Mouse (Mus musculus): ENCODE measurements around the gene Mesd.
"Not testable (repeated sequence)": the region's sequence is repeated elsewhere in the genome, so short reads cannot be mapped to it uniquely, and the experiment has no call there.

Gene Mesd

DNA sequence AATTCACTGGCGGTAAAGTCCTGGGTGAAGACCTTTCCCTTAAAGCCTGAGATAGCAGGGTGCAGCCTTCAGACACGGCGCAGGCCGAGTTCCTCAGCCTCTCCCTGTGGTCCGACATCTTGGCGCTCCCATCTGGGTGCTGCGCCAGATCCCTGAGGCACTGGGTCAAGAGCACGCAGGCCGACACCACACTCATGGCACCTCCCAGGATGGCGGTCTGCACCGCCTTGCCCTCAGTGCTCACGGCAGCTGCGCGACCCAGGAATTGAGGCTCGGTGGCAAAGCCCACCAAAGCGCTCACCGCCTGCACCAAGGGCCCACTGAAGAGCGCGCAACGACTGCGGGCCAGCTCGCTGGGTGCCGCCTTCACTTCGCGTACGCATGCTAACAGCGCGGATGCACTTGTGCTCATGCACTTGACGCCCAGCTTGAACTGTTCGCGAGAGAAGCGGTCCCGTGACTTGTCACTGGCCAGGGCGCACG is 2.1 kb upstream of the Mesd start:
- peak; percentile 15 for DNase-seq

DNA sequence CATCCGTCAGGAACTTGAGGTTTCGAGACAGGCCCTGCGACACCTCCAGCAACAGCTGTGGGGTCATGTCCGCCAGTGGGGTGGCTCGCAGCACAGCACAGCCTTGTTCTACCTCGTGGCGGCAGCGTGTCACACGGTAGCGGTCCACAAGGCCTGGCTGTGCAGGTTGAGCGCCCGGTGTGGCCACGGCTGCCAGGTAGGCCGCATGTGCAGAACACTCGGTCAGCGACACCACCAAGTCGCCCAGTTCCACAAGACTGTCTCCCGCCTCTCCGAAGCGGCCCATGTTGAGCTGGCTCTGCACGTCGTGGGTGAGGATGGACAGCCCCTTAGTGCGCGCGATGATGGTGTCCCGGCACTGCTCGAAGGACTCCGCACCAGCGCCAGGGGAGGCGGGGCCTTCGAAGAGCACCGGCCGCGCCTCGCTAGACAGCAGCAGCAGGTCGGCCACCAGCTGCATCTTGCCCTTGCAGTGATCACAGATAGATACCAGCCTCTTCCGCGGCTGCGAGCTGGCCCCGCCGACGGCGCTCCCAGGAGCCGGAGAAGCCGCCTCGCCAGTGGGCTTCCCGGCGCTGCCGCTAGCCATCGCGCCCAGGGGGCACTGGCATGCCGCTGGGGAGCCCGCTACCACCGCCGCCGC is 1.5 kb upstream of the Mesd start:
- peak; percentile 63 for DNase-seq

DNA sequence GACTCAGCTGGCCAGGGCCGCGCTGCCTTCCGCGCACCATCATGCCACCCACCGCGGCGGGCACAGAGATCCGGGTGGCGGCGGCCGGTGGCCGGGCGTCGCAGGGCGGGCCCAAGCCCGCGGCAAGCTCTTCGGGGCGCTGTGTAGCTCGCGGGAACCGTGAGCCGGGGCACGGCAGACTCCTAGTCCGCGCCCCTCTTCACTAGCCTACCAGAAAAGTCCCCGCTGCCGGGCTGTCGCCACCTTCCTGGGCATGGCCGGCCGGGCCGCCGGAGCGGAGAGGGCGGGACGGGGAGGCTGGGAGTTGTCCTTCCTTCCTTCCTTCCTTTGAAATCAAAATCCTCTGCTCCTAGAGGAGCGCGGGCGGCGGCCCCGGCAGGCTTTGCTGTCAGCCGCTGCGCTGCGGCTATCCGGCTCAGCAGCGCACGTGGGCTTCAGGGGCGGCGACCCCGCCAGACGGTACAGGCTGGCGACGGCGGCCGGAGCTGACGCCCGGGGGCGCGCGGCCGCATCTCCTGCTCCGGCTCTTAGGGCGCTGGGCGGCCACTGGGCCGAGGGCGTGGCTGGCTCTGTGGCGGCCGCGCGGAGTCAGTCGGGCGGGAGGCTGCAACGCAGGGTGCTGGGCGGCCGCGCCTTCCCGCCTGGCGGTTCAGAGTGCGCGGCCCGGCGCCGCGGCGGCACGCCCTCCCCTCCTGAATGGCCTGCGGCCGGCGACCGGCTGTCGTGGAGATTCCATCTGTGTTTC is 818 bp upstream of the Mesd start:
- peak; percentile 80 for DNase-seq

DNA sequence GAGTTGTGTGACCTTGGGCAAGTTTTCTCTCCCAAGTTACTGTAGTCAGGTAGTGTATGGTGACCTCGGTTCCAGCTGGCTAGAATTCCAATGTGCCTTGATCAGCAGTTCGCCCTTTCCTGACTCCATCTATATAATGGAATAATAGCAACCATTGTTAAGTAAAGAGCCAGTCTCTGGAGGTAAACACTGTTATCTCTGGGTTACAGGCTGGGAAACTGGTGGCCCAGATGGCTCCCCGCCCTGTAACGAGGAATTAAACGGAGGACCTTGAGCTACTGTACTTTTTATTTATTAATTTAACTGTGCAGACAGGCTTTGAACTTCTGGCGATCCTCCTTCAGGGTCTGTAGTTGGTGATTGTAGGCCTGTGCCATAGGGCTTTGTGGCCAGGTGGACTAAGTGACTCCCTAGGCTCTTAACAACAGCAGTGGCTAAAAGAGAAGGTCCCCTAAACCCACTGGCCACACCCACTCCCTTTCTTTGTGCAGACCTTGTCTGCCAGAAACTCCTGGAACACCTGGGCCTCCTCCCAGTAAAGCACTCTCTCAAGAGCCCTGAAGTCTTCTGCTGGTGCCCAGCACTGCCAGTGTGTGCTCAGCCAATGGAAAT is 761 bp downstream of the Mesd start:
- DNase-seq, result peak; percentile 13

DNA sequence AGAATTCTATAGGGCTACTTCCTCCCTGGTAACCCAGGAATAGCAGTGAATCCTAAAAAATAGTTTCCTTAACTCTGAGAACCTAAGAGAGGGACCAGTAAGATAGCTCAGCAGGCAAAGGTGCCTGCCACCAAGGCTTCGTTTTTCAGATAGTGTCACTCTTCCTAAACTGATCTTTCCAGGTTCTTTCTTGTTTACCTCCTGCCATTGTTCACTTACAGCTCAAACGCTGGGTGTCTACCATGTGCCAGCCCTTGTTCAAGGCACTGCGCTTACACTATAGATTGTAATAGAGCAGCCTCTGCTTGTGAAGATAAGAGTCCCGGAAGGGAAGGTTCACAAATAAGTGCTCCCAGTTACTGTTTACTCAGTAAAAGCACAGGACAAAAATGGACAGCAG is 1.6 kb downstream of the Mesd start:
- peak; percentile 13 for DNase-seq

DNA sequence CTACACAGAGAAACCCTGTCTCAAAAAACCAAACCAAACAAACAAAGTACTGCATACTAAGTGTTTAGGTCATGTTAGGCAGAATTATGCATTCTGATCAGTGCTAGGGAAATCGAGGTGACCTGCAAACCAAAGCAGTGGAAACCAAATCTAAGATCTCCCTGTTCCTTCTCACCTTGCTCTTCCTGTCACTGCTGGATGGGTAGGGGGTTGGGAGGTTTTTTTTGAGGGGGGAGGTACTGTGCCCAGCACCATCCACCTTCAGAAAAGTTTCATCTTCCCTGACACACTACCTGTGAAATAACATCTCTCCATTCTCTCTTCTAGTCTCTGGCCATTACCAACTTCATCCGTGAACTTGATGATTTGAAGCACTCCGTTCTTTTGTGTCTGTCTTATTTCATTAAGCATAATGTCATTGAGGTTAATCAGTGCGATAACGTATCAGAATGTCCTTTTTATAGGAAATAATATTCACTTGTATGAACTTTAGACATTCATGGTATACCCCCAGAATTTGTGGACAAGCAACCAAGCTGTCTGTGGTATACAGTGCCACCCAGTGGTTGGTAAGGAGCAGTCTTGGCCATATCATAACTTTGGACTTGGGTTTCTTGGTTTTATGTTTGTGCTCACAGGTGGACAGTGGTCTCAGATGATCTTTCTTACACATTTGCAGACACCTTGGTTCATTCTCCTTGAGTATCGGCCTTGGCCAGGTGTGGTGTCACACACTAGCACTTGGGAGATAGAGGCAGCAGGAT is 2.3 kb downstream of the Mesd start:
- peak; percentile 20 for DNase-seq

DNA sequence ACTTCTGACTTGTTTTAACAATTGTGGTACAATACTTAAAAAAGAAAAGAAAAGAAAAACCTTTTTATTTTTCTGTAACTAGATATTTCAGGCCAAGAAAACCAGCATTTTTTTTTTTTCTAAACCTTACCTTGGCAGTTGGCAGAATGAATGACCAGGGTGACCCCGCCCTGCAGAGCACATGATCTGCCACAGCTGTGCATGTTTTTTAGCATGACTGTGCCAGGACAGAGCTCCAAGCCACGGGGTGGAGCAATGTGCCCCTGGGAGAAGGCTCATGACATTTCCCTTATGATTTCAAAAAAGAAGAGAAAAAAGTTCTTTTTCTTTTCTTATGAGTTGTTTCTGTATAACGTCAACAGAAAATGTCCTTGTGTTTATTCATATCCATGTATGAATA is 5.1 kb downstream of the Mesd start:
- peak; percentile 24 for DNase-seq

DNA sequence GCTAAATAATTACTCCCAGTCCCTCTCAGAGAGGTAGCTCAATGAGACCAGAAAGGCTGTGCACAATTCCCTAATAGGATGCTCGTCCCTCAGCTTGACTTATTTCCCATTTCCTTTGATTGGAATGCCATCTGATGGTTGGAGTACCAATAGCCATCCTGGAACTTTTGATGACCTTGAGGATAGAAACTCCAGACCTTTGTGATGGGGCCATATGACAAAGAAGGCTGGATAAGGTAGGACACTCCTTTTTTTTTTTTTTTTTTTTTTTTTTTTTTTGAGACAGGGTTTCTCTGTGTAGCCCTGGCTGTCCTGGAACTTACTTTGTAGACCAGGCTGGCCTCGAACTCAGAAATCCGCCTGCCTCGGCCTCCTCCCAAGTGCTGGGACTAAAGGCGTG is 5.7 kb downstream of the Mesd start:
- DNase-seq, result not testable (repeated sequence)

DNA sequence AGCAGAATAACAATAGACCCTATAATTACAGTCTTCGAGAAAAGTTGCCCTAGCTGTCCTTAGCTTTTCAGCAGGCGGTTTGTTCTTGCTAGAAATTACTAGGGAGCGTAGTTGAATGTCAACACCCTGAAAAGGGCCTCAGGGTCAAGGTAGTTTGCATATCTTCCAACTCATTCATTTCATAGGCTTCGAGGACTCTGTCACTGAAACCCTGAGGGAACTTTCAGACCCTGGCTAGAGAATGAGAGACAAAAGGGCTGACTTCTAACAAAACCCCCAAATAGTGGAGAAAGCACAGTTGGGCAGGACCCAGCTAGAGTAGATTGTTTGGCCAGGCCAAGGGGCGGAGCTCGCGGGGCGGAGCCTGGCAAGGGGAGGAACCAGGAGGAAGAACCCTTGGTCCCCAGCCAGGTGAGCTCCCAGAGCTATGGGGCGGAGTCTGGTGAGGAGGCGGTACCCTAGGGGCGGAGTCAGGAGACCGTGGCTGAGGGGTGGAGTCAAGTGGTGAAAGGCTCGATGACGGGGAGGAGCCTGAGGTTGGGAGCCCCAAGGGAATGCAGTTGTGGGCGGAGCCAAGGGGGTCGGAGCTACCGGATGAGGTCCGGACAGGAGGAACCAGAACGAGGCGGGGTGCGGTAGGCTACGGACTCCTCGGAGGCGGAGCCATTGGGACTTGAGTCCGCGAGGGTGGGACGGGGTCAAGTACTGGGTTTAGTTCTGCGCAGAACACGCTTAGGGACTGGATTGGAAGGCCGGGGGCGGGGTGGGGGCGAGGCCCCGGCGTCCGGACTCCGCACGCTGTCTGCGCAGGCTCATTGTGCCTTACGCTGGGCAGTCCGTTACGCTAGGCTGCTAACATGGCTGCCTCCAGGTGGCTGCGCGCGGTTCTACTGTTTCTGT is 7.4 kb downstream of the Mesd start:
- peak; percentile 100 for DNase-seq

DNA sequence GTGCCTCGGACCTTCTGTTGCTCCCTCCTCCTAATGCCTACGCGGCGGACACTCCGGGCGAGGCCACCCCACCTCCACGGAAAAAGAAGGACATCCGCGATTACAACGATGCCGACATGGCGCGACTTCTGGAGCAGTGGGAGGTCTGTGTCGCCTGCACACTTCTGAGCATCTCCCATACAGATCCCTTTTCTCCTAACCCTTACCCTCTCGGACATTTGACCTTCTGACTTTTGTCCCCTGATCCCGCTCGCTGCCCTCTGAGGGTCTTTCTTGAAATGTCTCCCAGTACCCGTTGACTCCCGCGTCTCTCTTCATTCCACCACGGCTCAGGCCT is 8.0 kb downstream of the Mesd start:
- DNase-seq, result no peak

DNA sequence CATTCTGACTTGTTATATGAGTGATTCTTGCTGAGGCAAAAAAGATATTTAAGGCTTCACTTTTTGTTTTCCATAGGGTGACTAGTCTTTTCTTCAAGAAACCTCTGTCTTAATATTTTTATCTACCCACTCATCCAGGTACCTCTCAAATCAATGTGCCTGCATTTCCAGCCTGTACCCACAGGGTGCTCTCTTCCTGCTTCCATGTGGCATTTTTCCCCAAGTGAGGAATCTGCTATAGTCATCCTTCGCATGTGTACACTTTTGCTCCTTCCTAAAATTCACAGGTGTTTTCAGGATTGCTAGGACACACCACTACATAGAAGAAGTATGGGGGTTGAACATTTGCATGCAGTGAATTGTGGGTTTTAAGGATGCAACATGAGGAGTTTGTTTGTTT is 10.1 kb downstream of the Mesd start:
- DNase-seq, result no peak

DNA sequence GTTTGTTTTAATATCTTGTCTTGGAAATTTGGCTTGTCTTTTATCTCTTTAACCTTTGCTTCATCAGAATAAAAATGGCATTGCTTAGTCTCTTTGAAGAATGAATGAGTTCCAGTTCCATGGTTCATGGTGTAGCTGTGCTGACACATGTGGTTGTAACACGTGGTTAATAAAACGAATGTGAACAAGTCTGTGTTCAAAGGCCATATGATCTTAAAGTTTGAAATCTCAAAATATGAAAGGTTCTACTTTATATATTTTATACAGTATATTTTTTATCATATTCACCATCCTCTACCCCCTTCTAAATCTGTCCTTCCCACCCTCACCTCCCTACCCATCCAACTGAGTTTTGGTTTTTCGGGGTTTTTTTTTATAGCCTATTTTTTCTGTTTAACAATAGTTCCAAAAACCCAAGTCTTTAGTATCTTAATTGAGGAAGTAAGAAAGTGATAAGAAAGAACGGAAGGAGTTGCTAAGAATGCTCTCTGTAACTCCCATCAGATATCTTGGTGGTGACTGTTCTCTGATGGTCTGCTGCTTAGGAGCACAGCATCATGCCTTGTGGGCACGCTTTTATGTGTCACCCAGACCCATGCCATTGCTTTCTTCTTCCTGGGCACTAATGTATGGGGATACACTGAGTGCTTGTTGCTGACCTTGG is 11.9 kb downstream of the Mesd start:
- no peak for DNase-seq

DNA sequence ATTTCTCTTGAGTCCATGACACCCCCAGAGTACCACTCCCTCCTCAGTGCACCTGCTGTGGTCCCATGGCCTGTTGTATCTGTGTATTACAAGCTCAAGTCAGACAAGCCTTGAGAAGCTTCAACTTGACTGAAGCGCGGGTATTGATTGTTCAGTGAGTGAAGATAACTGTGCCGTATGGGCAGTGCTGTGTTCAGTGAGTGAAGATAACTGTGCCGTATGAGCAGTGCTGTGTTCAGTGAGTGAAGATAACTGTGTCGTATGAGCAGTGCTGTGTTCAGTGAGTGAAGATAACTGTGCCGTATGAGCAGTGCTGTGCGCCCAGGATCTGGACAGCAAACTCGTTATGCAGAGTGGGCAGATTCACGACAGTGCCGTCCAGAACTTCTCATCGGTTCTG is 14.0 kb downstream of the Mesd start:
- DNase-seq, result no peak

DNA sequence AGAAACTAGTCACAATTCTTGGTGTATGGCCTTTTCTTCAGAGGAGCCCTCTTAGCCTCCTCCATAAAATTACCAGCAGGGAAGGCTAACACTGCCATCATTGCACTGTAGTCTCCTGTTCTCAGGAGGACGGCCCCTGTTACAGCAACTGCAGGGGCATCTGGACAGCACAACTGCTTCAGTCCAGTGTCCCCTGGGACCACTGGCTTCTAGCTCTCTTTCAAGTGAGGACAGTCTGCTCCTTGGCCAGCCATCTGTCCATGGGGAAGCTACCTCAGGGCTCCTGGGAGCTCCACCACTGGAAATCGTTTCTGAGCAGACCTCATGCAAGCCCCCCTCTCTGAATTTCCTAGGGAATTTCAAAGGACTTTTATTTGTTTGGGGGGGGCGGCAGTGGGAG is 16.3 kb downstream of the Mesd start:
- DNase-seq, result no peak

DNA sequence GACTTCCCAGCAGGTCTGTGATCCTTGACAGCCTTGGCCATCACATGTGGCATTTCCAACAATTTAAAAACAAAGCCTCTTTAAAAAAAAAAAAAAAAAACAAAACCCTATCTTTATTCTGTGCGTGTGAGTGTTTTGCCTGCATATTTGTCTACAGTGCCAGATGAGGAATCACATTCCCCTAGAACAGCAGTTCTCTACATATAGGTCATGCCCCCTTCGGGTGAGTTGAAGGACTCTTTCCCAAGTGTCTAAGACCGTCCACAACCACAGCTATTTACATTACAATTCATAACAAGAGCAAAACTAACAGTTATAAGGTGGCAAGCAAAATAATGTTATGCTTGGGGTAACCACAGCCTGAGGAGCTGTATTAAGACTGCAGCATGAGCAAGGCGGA is 17.2 kb downstream of the Mesd start:
- no peak for DNase-seq

DNA sequence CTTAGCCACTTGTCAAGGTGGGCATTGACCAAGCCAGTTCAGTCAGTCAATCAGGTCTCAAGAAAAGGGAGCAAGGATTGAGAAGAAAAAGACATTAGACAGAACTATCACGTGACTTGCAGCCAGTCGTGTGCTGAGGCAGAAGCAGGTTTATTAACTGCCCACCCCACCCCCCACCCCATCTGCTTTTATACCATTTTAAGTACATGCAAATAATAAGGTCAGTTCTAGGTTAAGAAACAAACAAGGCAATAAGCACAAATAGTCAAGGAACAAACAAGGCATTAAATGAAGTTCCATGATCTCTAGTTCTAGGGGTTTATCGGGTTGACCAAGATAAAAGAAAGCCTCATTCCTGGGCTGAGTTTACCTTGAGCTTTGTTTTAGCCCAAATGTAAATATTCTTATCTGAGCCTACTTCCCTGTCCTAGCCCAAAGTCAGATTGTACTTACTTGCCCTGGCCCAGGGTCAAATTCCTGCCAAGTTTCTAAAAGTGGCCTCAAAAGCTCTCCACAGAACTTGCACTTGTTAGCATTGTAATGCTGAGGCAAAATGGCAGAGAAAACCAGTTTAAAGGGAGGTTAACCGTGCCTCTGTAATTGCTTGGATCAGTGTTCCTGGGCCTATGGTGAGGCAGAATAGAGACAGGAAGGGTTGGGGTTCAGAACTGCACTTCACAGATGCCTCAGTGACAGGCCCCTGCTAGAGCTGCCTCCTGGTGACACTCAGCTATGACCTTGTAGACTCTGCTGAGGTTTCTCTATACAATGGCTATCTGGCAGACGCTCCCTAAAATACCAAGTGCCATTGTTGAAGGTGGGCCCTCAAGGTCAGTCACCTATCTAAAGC is 18.3 kb downstream of the Mesd start:
- DNase-seq, result no peak

DNA sequence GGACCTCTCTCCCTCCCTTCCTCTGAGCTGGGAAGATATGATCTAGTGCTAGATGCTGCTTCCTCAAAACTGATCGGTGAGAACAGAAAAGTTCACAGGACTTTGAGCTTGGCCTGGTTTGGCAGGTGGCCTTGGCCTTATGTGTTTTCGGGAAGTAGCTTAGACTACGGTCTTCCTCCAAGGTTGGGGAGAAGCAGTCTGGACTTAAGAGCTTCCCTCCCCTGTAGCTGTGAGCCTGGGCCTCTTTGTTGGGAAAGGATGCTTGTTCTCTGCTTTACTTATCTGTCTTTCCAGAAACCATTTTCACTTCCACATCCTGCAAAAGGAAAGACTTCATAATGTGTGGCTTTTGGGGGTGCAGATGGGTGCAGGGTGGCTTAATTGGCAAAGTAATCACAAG is 20.6 kb downstream of the Mesd start:
- DNase-seq, result no peak

DNA sequence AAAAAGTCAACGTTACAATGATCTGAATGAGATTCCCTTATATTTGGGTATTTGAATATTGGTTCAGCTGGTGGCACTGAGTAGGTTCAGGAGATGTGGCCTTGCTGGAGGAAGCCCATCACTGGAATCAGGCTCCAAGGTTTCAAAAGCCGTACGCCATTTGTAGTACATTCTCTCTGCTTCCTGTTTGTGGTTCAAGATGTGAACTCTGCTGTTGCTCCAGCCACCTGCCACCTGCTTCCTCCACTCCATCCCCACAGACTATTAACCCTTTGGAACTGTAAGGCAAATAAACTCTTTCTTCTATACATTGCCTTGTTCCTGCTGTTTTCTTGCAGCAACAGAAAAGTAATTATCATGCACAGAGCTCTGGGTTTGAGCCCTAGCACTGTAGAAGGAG is 27.6 kb downstream of the Mesd start:
- no peak for DNase-seq

DNA sequence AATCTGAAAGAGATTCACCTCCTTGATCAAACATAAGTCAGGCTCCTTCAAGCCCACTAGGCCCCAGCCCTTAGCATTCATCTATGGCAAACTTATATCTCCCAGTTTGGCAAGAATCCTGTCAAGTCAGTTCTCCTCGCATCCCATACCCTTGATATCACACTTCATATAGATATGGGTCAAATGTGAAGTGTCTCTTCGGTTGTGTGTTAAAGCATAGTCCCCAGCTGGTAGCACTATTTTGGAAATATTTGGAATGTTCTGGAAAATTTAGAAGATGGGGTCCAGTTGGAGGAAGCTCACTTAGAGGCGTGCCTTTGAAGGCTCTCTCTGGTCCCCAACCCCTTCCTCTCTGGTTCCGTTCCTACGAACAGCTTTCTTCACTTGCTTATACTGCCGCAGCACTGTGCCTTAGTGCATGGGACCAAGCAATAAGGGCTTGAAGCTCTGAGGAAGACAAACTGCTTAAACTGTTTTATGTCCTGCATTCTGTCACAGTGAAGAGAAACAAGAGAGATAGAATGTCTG is 29.2 kb downstream of the Mesd start:
- DNase-seq, result no peak

DNA sequence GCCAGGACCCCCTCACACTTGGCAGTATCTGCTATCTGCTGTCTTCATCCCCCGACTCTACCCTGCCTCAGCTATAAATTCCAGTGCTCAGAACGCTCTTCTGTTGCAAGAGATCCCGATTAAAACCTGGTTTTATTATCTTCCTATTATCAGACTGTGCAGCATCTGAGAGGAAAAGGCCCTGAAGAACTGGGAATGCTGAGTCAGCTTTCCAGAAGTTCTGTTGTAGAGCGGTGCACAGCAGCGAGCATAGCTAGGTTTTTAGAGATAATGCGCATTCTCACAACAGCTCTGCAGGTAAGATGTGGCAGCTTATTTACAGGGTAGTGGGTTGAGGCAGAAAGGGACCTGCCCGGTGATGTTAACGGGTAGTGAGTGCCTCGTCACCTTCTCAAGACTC is 29.7 kb downstream of the Mesd start:
- no peak for DNase-seq

DNA sequence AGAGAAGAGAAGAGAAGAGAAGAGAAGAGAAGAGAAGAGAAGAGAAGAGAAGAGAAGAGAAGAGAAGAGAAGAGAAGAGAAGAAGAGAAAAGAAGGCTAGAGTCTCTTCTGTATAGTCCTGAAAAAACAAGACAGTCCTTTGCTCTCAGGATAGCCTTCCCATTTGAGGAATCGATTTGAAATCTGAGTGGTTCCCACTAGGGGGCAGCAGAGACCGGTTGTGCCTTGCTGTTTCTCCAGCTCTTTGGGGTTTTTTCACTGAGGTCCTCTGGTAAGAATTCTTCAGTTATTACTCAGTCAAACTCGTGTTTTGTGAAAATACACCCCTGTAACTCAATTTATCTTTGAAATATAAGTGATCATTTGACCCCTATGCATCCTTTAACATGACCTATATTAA is 30.3 kb downstream of the Mesd start:
- peak; percentile 92 for DNase-seq

Data from lung, postnatal 14 days (tissue).